Mouse (Mus musculus): ENCODE measurements around the gene Hrc.

DNA sequence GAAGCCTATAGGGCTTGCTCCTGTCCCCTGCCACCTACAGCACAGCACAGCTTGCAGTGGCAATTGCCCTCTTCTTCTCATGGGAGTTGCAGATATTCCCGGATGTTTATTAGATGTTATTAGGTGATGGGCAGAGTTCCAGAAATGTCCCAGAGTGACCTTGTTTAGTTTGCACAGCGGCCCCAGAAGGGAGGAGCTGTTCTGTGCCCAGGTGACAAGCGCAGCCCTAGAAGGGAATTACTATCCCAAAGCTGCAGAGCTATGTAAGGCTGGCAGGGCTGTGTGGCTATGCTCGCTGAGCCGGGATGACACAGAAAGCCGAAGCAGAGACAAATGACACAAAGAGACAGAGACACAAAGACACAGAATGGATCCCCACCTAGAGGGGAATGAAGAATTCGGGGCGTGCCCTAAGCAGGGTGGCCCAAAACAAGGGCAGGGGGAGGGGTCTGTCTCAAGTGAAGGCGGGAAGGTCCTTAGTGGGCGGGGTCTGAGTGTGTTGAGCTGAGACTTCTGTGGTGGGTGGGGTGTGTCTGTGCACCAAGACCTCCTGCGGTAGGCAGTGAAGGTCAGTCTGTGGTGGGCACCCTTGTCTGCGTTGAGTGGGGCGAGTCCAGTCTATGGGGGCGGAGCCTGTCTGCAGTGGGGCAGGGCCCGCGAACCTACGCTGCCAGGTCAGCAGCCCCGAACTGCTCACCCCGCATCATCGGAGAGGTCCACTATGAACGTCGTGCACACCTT lies 2.2 kb upstream of the Hrc start:
- no peak for TF ChIP-seq CTCF (IDR thresholded peaks at IDR 0.05; ENCODE audit: extremely low read depth, insufficient read depth, low read length)
- no peak for TF ChIP-seq POLR2A (IDR thresholded peaks at IDR 0.05; ENCODE audit: extremely low read depth, insufficient read depth, low read length)
